Mouse (Mus musculus) liver, embryonic 15.5 days (tissue): ENCODE measurements around the gene Clec11a. TPM values are rescaled to one million over a fixed set of nuclear protein-coding genes. Genes with fewer than 3 reads are reported as not detected.

Source experiments
- ATAC-seq: fragments of 200-750 bp; cut with Nextera tagmentation; 2 replicates; pipeline ENCODE4 v1.8.0; 2017; ENCODE audit warnings: moderate number of reproducible peaks, mild to moderate bottlenecking, moderate library complexity; ENCODE audit not compliant: insufficient read depth
- H3K27ac ChIP-seq: fragments of 300-500 bp; sonication (generic); replicated peaks from 2 replicates; pipeline ENCODE4 v1.5.1; 2015; ENCODE audit warnings: mild to moderate bottlenecking, inconsistent platforms
- H3K27me3 ChIP-seq: fragments of 300-500 bp; sonication (generic); 2 replicates; pipeline ENCODE4 v1.6.1; 2015; ENCODE audit warnings: mild to moderate bottlenecking, inconsistent platforms
- H3K36me3 ChIP-seq: fragments of 300-500 bp; sonication (generic); replicated peaks from 2 replicates; pipeline ENCODE4 v1.6.1; 2015; ENCODE audit warnings: moderate library complexity, mild to moderate bottlenecking, inconsistent platforms
- H3K4me1 ChIP-seq: fragments of 300-500 bp; sonication (generic); replicated peaks from 2 replicates; pipeline ENCODE4 v1.6.1; 2015; ENCODE audit warnings: inconsistent platforms
- H3K4me2 ChIP-seq: fragments of 300-500 bp; sonication (generic); 2 replicates; pipeline ENCODE4 v1.6.1; 2015; ENCODE audit warnings: moderate library complexity, mild to moderate bottlenecking, inconsistent platforms
- H3K4me3 ChIP-seq: fragments of 300-500 bp; sonication (generic); replicated peaks from 2 replicates; pipeline ENCODE4 v1.5.1; 2015; ENCODE audit warnings: mild to moderate bottlenecking, inconsistent platforms
- H3K9ac ChIP-seq: fragments of 300-500 bp; sonication (generic); 2 replicates; pipeline ENCODE4 v1.6.1; 2015; ENCODE audit warnings: moderate library complexity, mild to moderate bottlenecking, inconsistent platforms
- H3K9me3 ChIP-seq: fragments of 300-500 bp; sonication (generic); replicated peaks from 2 replicates; pipeline ENCODE4 v1.6.1; 2016; ENCODE audit warnings: inconsistent platforms
- WGBS: fragments of 180-500 bp; shearing (Covaris S2); methylation state at CpG from one replicate; pipeline ENCODE4 v1.1.7; 2015; ENCODE audit warnings: mixed read lengths; ENCODE audit not compliant: insufficient replicate concordance; 5-methylcytosine and 5-hydroxymethylcytosine counted together
- polyA plus RNA-seq: library from polyadenylated mRNA; unstranded; fragments of >200 nt; fragmentation: Nextera tagmentation; extraction: Ambion mirVana; gene quantifications from 2 replicates; pipeline ENCODE4 v1.2.1, GENCODE M21; 2015

Clec11a gene
- polyA plus RNA-seq, 1 experiment from 2014 or later: 0.63 TPM

GRCm38 (mm10) chr7:44257278-44257677, 49.4 kb downstream of the Clec11a start, which contains the start of gene Acp4:
Acp4 (minus strand) TSS chr7:44257378.
- no peak within 1 kb of the TSS for H3K4me2 ChIP-seq
- no peak for ATAC-seq
- H3K9me3 ChIP-seq: no peaks in the 10 kb centered on the region
- no peak within 1 kb of the TSS for H3K27ac ChIP-seq
- H3K4me3 ChIP-seq: no peak within 1 kb of the TSS
- no peak within 1 kb of the TSS for H3K9ac ChIP-seq
- H3K36me3 ChIP-seq: peaks cover 11% of the 10 kb centered on the region
- H3K27me3 ChIP-seq: peaks cover 18% of the 10 kb centered on the region
- 58% methylated on average over 4 of the region's 4 CpGs for WGBS
- H3K4me1 ChIP-seq: no peaks in the 10 kb centered on the region

DNA sequence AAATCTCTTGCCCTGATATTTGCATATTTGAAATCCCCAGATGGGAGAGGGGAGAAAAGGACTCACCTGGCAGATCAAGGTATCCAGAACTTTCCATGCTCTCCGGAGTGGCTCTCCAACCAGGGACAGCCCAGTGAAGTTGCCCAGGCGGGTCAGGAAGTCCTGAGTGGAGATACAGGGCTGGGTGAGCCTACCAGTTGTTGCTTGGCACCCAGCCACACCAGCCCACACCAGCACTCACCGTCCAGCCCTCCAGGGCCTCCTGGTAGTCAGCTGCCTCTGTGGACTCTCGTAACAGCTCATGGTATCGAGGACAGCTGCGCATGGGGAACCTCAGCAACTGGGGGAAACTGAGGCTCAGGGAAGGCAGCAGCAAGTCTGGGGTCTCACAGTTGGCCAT, 51.8 kb downstream of the Clec11a start:
- 63% methylated on average over 6 of the region's 6 CpGs for WGBS
- Histone ChIP-seq H3K27me3 (no peaks in the 10 kb centered on the region), H3K4me3 (no peak overlapping the region), H3K36me3 (peaks cover 30% of the 10 kb centered on the region), H3K27ac (no peak overlapping the region), H3K4me2 (no peak overlapping the region), H3K9me3 (no peaks in the 10 kb centered on the region), H3K9ac (no peak overlapping the region), H3K4me1 (no peaks in the 10 kb centered on the region)
- no peak for ATAC-seq

DNA sequence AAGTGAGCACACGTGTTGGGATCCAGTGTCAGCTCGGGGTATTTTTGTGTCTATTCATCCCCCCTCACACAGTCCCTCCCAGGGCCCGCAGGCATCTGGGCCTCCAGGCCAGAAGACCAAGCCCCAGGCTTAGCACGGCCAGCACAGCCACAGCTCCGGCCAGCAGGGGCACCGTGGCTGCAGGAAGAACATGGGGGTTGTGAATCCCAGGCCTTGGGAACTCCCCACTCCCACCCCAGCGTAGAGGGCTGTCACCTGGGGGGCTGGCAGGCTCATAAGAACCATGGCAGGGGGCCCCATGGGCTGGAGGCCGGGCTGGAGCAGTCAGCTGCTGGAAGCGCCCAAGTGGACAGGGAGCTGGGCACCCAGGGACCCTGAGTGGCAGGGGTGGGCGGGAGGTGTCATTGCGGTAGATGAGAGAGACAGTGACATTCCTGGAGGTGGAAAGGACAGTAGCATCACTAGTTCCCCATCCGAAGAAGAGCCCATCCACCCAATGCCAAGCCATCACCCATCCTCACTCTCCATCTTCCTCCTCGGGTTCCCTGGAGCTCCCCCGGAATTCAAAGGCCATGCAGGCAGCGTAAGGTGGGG, 53.6 kb downstream of the Clec11a start:
- no peak for ATAC-seq
- H3K36me3 ChIP-seq: peaks cover 48% of the 10 kb centered on the region
- 59% methylated on average over 15 of the region's 15 CpGs for WGBS

More for the DNA sequence above, 53.6 kb downstream of the Clec11a start:
- no peaks in the 10 kb centered on the region for H3K27me3 ChIP-seq
- H3K9me3 ChIP-seq: no peaks in the 10 kb centered on the region
- no peak overlapping the region for H3K4me3 ChIP-seq
- H3K4me1 ChIP-seq: peaks cover 10% of the 10 kb centered on the region
- H3K27ac ChIP-seq: no peak overlapping the region
- H3K9ac ChIP-seq: no peak overlapping the region
- H3K4me2 ChIP-seq: no peak overlapping the region

Other genes starting within 250 kb of the Clec11a start
- not detected in 2 replicates for gene Klk1b21, start 204.6 kb downstream of the Clec11a start, polyA plus RNA-seq
- not detected in 2 replicates for gene Klk1b22, start 194.2 kb downstream of the Clec11a start, polyA plus RNA-seq
- not detected in 2 replicates for gene Klk1b16, start 170.1 kb downstream of the Clec11a start, polyA plus RNA-seq
- not detected in 2 replicates for gene Klk1b24, start 118.7 kb downstream of the Clec11a start, polyA plus RNA-seq
- gene Klk1b3, start 108.7 kb downstream of the Clec11a start, polyA plus RNA-seq: not detected in 2 replicates
- not detected in 2 replicates for gene Klk1b4, start 99.5 kb downstream of the Clec11a start, polyA plus RNA-seq
- gene Klk1b5, start 91.0 kb downstream of the Clec11a start, polyA plus RNA-seq: not detected in 2 replicates
- gene Klk1, start 81.5 kb downstream of the Clec11a start, polyA plus RNA-seq: 0.16 TPM in 1 of 2 replicates, not detected in the other
- 0.07 TPM in 1 of 2 replicates, not detected in the other for gene Gm36864, start 70.7 kb downstream of the Clec11a start, polyA plus RNA-seq
- 0.94 and 1.2 TPM in 2 replicates for gene 1700028J19Rik, start 60.2 kb downstream of the Clec11a start, polyA plus RNA-seq
- gene 2410002F23Rik, start 60.2 kb downstream of the Clec11a start, polyA plus RNA-seq: 28.0 and 30.3 TPM in 2 replicates
- gene Acp4, start 49.5 kb downstream of the Clec11a start, polyA plus RNA-seq: 0.14 TPM in 1 of 2 replicates, not detected in the other
- gene Gm15517, start 45.5 kb downstream of the Clec11a start, polyA plus RNA-seq: not detected in 2 replicates
- 0.05 and 0.06 TPM in 2 replicates for gene Shank1, start 3.4 kb upstream of the Clec11a start, polyA plus RNA-seq
- gene Syt3, start 77.2 kb upstream of the Clec11a start, polyA plus RNA-seq: not detected in 2 replicates
- 0.16 TPM in 1 of 2 replicates, not detected in the other for gene 1700008O03Rik, start 78.9 kb upstream of the Clec11a start, polyA plus RNA-seq
- gene Lrrc4b, start 122.1 kb upstream of the Clec11a start, polyA plus RNA-seq: 0.03 TPM in 1 of 2 replicates, not detected in the other
- 14.3 and 17.3 TPM in 2 replicates for gene Aspdh, start 158.5 kb upstream of the Clec11a start, polyA plus RNA-seq
- 175 and 198 TPM in 2 replicates for gene Josd2, start 161.1 kb upstream of the Clec11a start, polyA plus RNA-seq
- gene Emc10, start 189.6 kb upstream of the Clec11a start, polyA plus RNA-seq: 45.9 and 55.4 TPM in 2 replicates
- 1.7 and 2.0 TPM in 2 replicates for gene Fam71e1, start 189.7 kb upstream of the Clec11a start, polyA plus RNA-seq
- gene Mybpc2, start 217.8 kb upstream of the Clec11a start, polyA plus RNA-seq: 0.08 and 0.10 TPM in 2 replicates
- gene Spib, start 225.2 kb upstream of the Clec11a start, polyA plus RNA-seq: 0.85 and 0.89 TPM in 2 replicates
- gene Pold1, start 241.9 kb upstream of the Clec11a start, polyA plus RNA-seq: 51.9 and 54.8 TPM in 2 replicates
- 45.9 and 47.1 TPM in 2 replicates for gene Nr1h2, start 247.0 kb upstream of the Clec11a start, polyA plus RNA-seq